Mouse (Mus musculus) heart, postnatal 36 days (tissue): Measurements from ENCODE around the gene Ppp1r37. TPM values are rescaled to one million over a fixed set of nuclear protein-coding genes. Genes with fewer than 3 reads are reported as not detected.
A peak's percentile ranks its signal among the peaks of the same experiment; 100 is the strongest.

Experiments used
- DNase-seq, 2 experiments: peaks; one replicate each; pipeline ENCODE4 v3.0.0; 2021 to 2022
- intact Hi-C: fragments of 180-260 bp; cut with DNase I; formaldehyde crosslinking; loops from one replicate; pipeline ENCODE4 v1.15.1; 2025
- total RNA-seq, 2 experiments: library from RNA; stranded (reverse); gene quantifications; 2 replicates each; pipeline ENCODE4 v1.2.3; 2021

Gene Ppp1r37
- total RNA-seq, 2 experiments from 2014 or later = 56.0 to 59.3 TPM

- peak; percentile 86 to 92 for DNase-seq
- intact Hi-C loops = loop anchor here (1.0 to 2.0 kb wide), 2 partner anchors 11 to 66 kb away; no protein-coding TSS in a partner anchor
Measured at GRCm38 (mm10) chr7:19572926-19573775, 10.3 kb upstream of the Ppp1r37 start.

- intact Hi-C loops = no loop called here
- DNase-seq = no peak
Measured at GRCm38 (mm10) chr7:19569647-19570046, 6.8 kb upstream of the Ppp1r37 start.

- intact Hi-C loops = no loop called here
- no peak for DNase-seq
Measured at GRCm38 (mm10) chr7:19567426-19567825, 4.5 kb upstream of the Ppp1r37 start.

GRCm38 (mm10) chr7:19565803-19566202 is 2.9 kb upstream of the Ppp1r37 start:
- intact Hi-C loops = no loop called here
- no peak for DNase-seq

GRCm38 (mm10) chr7:19564455-19564854 is 1.6 kb upstream of the Ppp1r37 start:
- intact Hi-C loops = loop anchor here (5.0 kb wide), 1 partner anchor 107 kb away; the partner anchor contains the start of gene Mark4
- no peak for DNase-seq

- intact Hi-C loops = loop anchor here (5.0 kb wide), 1 partner anchor 107 kb away; the partner anchor contains the start of gene Mark4
- DNase-seq = no peak
Measured at GRCm38 (mm10) chr7:19563884-19564283, 1.0 kb upstream of the Ppp1r37 start.

- intact Hi-C loops = loop anchor here (1.0 to 5.0 kb wide), 2 partner anchors 11 to 105 kb away; partner anchors contain the start of gene Mark4
- DNase-seq = peak; percentile 90 to 96
Measured at GRCm38 (mm10) chr7:19561765-19562642, 872 bp downstream of the Ppp1r37 start.

GRCm38 (mm10) chr7:19561431-19561764 is 1.5 kb downstream of the Ppp1r37 start:
- DNase-seq = no peak
- intact Hi-C loops = loop anchor here (5.0 kb wide), 1 partner anchor 104 kb away; the partner anchor contains the start of gene Mark4

GRCm38 (mm10) chr7:19560491-19561260 is 2.2 kb downstream of the Ppp1r37 start:
- no peak for DNase-seq

GRCm38 (mm10) chr7:19558965-19559364 is 3.9 kb downstream of the Ppp1r37 start:
- DNase-seq = no peak
- intact Hi-C loops = no loop called here

More at GRCm38 (mm10) chr7:19560491-19561260, 2.2 kb downstream of the Ppp1r37 start:
- intact Hi-C loops = loop anchor here (5.0 kb wide), 1 partner anchor 103 kb away; the partner anchor contains the start of gene Mark4

- peak; percentile 23 to 43 for DNase-seq
- intact Hi-C loops = no loop called here
Measured at GRCm38 (mm10) chr7:19557982-19558900, 4.6 kb downstream of the Ppp1r37 start.

- DNase-seq = no peak
- intact Hi-C loops = no loop called here
Measured at GRCm38 (mm10) chr7:19557086-19557485, 5.8 kb downstream of the Ppp1r37 start.

GRCm38 (mm10) chr7:19554168-19554567 is 8.7 kb downstream of the Ppp1r37 start:
- intact Hi-C loops = no loop called here
- DNase-seq = no peak

- no peak for DNase-seq
- intact Hi-C loops = no loop called here
Measured at GRCm38 (mm10) chr7:19552443-19552842, 10.4 kb downstream of the Ppp1r37 start.

GRCm38 (mm10) chr7:19551634-19552033 is 11.2 kb downstream of the Ppp1r37 start:
- intact Hi-C loops = no loop called here
- no peak for DNase-seq

GRCm38 (mm10) chr7:19549394-19549793 is 13.5 kb downstream of the Ppp1r37 start:
- DNase-seq = no peak
- intact Hi-C loops = no loop called here

GRCm38 (mm10) chr7:19547344-19547969 is 15.4 kb downstream of the Ppp1r37 start:
- no peak for DNase-seq
- intact Hi-C loops = no loop called here

- intact Hi-C loops = no loop called here
- DNase-seq = no peak
Measured at GRCm38 (mm10) chr7:19546007-19546406, 16.9 kb downstream of the Ppp1r37 start.

- intact Hi-C loops = no loop called here
Measured at GRCm38 (mm10) chr7:19543584-19543983, 19.3 kb downstream of the Ppp1r37 start.

More at GRCm38 (mm10) chr7:19543584-19543983, 19.3 kb downstream of the Ppp1r37 start:
- no peak for DNase-seq
